Mouse (Mus musculus) megakaryocyte progenitor cell, adult 5-6 weeks (primary cell): ENCODE measurements at regions not wholly inside any gene's neighbourhood (a gene's known extent, or its start where the extent isn't known, plus 50 kb on each side); places are given as distances from the start of the nearest gene placed in this dataset.

Source experiments
- ATAC-seq: replicated peaks from 2 replicates; pipeline ENCODE4 v1.8.0; 2016; ENCODE audit warnings: mild to moderate bottlenecking, moderate TSS enrichment, inconsistent platforms; ENCODE audit not compliant: poor library complexity

GRCm38 (mm10) chr2:178542032-178542431 lies 111.7 kb downstream of the Cdh26 start:
- peak; percentile 78 for ATAC-seq

GRCm38 (mm10) chr2:178544411-178544810 lies 114.1 kb downstream of the Cdh26 start:
- no peak for ATAC-seq

DNA sequence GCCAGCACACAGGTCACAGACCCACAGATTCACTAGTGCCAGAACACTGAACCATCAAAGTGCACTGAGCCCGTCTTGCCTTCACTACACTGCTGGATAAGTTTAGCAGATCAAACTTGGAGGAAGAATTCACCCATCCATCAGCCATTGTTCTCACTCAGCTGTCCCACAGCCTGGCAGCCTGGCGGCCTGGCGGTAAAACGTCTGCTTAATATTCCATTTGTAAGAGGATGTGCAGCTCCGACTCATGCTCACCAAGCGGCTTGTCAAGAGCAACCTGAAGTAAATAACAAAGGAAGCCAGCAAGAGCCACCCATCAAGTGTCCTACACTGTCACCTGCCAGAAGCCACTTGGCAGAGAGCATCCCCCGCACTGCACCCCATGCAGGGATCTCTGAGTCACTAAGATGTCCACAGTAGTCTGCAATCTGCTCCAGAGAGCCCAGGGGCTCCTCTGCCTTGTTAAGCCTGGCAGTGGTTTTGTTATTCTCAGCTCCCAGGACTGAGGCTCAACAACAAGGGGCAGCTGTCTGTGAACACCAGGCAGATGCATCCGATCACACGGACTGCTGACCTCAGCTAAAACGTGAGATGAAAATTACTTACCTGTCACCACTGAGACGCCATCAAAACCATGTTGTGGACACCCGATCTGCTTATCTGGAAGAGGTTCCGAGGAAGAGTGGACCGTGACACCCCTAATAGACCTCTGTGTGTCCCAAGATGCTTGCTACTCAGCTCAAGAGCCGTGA lies 115.4 kb downstream of the Cdh26 start:
- ATAC-seq, result no peak

DNA sequence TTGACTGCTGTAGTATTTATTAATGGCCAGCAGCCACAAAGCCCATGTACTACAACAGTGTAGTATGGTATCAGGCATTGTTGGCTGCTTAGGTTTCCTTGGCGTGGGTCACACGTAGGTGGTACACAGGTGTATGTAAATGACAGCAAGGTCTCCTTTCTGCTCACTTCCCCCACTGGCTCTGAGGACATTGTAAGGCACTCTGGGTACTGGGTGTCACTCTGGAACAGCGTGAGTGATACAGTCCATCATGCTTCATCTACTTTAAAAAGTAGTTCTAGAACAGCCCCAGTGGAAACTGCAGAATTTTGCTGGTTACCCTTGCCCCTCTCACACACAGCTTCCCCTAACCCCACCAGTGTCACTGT lies 116.0 kb downstream of the Cdh26 start:
- ATAC-seq, result no peak

DNA sequence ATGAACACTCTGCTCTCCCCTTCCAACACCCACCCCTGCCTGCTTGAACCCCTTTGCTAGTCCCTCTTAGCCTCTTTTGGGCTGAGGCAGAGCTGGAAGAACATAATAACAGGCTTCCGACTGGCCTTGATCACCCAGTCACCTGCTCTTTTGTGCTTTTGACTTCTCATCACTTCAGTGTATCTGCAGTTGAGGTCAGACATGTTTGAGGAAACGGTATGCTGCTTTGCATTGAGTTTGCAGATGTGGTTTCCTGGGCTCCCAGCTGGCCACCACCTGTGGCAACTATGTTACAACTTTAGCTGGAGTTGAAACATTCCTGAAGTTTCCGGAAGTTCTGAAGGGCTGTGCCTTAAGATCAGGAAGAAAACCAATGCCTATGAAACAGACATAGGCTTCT lies 116.6 kb downstream of the Cdh26 start:
- ATAC-seq, result peak; percentile 58

DNA sequence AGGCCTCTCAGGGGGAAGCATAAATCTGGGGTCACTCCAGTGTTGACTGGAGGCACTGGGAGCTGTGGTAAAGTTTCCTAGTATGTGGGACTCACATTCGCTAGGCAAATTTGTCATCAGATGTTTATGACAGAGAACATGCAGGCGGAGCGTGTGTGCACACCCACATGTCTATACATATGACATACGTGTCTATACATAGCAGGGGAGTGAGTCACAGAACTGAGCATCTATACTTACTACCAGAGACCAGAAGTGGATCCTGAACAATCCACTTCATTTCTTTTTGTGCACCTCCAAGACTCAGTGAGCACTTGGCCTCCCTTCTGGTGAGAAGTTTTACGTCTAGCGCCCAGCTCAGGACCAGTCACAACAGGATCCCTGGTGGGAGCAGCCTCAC lies 118.6 kb downstream of the Cdh26 start:
- no peak for ATAC-seq

DNA sequence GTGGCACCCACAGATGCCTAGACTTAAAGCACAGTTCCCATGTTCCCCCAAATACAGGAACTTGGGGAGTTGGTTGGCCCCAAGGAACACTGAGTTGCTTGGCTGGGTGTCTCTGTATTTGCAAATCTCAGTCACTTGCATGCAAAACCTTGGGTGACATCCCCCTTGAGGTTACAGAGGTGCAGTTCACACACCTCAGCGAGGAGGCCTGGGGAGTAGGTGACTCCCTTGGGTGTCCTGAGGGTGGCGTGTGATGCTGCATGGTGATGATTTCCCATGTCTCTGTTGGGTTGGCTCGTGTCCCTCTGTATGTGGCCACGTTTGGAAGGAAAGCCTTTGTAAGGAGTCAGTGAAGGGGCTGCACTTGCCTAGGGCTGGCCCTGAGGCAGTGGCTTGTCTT lies 123.4 kb downstream of the Cdh26 start:
- no peak for ATAC-seq

DNA sequence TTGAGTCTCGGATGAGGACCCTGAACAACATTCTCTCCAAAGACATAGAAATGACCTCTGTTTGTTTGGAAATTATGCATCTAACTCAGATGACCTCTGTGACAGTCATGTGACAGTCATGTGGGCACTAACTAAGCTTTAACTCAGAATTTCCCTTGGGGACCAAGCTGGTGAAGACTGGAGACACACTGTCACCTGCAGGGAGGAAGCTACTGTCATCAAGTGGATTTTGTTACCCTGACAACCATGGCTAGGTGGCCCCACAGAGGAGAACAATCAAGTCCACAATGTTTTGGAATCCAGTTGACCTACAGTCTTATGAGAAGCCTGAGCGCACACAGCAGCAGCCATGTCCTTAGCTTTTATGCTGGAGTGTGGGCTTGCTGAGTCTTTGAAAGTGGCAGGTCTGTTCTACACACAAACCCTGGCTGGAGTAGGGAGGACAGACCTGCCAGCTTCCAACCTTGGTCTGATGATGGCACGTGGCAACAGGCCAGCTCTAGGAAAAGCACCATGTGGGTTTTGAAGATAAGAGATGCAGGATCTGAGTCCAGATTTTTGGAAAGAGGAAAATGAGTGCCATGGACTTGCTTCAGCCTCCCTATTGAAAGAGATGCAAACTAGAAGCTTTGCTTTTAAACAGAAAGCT lies 125.5 kb downstream of the Cdh26 start:
- no peak for ATAC-seq

DNA sequence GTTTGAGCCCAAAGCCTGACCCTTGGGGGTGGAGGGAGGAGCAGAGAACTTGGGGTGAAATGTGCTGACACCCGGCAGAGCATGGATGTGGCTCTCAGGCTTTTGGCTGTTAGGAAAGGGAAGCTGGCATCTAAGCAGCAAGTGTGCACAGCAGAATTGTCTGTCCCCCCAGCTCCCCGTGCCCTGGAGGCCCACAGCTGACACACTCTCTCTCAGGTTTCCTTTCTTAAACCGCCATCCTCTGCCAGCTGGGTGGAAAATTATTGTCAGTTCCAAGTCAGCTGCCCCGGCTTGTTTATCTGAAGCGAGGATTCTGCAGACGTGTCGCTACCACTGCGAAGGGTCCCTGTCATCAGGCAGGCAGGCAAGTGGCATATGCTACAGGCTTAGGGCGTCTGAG lies 127.6 kb downstream of the Cdh26 start:
- ATAC-seq, result peak; percentile 60

DNA sequence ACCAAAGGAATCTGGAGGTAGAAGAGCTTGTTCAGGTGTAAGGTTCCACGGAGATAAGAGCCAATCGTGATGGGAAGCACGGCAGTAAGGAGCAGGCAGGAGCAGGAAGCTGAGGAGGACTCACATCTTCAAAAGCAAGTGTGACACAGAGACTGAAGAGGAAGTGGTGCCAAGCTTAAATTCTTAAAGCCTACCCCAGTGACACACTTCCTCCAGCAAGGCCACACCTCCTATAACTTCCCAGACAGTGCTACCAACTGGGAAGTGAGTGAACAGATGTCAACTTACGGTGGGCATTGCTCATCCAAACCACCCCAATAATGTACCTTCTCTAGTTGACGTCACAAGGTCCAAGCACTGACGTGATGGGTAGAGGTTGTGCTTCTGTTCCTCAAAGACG lies 133.0 kb downstream of the Cdh26 start:
- peak; percentile 77 for ATAC-seq

GRCm38 (mm10) chr2:178565368-178565818 lies 135.1 kb downstream of the Cdh26 start:
- peak; percentile 56 for ATAC-seq

GRCm38 (mm10) chr2:178567493-178567892 lies 137.2 kb downstream of the Cdh26 start:
- ATAC-seq, result no peak

DNA sequence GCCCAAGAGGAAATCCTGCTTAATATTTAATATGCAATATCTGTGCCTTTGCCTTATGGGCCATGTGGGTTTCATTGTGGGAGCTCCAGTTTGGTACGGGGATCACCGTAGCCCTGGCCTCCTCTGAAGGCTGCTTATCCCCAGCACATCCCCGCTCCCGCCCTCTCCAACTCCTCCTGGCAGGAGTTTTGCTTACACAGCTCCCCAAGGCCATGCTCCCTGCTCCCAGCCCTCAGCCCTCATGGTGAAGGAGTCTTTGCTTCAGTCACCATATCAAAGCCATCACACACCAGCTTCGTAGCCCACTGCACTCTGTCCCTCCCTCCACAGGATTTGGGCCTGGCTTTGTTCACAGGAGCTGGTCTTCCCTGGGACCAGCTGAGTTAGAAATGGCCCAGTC lies 142.0 kb downstream of the Cdh26 start:
- ATAC-seq, result no peak

- ATAC-seq, result peak; percentile 74
Observed at GRCm38 (mm10) chr2:178574859-178575258, 144.5 kb downstream of the Cdh26 start.

DNA sequence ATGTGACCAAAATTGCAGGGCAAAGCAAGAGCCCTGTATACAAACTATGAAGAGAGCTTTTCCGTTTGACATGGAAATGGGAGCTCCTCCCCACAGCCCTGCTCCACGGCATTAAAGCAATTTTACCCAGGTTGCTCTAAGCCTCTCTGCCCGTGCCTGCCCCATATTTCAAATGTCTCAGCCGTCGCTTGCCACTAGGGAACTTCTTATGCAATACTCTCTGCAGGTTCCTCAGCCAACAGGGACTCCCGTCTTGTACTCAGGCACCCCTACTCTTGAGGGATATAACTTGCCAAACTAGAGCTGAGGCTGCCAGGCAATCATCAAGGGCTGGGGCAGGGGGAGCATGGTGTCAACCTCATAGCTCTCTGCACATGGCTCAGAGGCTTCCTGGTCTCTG lies 145.1 kb downstream of the Cdh26 start:
- ATAC-seq, result peak; percentile 65

- ATAC-seq, result no peak
Observed at GRCm38 (mm10) chr2:178576067-178576466, 145.7 kb downstream of the Cdh26 start.

GRCm38 (mm10) chr2:178579571-178579970 lies 149.2 kb downstream of the Cdh26 start:
- ATAC-seq, result no peak

- no peak for ATAC-seq
Observed at GRCm38 (mm10) chr2:178581306-178581705, 151.0 kb downstream of the Cdh26 start.

DNA sequence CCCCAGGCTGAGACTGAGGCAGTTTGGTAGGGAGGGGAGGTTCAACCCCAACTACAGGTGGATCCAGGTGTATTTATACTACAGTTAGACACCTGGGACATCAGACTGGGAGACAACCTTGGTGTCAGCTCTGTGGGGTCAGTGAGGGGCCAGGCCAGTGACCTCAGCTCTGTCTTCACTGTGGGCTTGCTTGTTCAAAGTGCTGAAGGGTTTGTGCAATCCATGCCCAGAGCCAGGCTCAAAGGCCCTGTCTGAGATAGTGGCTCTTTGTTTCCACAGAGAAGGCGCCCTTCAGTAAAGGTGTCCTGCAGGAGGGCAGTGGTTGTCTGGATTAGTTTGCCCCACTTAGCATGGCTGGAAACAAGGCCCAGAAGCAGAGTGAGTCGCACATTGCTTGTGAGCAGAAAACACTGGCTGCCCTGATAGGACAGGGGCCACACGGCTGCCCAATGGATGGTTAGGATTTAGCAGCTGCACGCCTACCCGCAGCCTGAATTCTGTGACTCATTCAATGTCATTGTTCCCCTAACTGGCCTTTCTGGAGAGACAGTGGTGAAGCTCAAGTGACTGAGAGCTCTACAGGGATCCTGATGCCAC lies 154.7 kb downstream of the Cdh26 start:
- no peak for ATAC-seq

DNA sequence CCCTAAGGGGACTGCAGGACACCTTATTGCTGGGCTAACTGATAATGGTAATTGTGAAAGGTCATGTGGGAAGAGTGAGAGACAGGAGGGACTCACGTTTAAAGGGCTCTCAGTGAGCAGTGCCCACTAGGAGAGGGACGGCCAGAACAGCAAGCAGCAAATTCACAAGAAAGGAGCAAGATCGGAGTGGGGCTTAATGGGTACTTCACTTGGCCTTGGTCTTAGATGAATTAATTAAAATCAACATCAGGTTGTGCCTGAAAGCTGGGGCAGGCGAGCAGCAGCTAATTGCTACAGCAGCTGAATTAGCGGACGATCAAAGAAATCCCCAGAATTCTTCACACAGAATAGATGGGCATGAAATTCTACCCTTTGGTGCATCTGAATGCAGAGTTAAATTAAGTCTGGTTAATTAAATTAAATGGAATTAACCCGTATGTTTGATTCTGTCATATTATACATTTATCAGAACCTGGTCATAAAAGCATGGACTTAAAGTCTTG lies 156.9 kb downstream of the Cdh26 start:
- no peak for ATAC-seq

DNA sequence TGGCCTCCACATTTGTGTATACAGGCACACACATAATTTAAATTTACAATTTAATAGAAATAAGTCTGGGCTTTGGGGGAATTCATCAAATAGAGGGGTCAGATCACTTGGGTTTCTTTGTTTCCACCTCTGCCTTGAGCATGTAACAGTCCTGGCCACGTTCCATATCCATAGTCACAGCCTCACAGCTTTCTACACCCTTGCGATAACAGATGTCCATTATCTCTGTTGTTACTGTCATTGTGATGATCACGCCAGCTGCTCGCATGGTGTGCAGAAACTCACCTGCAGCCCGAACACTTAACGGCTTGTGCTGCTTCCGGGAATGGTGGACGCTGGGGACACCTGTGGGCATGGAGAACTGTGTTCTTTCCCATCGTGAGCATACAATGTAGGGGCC lies 163.4 kb downstream of the Cdh26 start:
- ATAC-seq, result peak; percentile 53

- ATAC-seq, result peak; percentile 66
Observed at GRCm38 (mm10) chr2:178594177-178594576, 163.8 kb downstream of the Cdh26 start.
